Mouse (Mus musculus): Measurements from ENCODE around the gene Treml1.

Gene Treml1

DNA sequence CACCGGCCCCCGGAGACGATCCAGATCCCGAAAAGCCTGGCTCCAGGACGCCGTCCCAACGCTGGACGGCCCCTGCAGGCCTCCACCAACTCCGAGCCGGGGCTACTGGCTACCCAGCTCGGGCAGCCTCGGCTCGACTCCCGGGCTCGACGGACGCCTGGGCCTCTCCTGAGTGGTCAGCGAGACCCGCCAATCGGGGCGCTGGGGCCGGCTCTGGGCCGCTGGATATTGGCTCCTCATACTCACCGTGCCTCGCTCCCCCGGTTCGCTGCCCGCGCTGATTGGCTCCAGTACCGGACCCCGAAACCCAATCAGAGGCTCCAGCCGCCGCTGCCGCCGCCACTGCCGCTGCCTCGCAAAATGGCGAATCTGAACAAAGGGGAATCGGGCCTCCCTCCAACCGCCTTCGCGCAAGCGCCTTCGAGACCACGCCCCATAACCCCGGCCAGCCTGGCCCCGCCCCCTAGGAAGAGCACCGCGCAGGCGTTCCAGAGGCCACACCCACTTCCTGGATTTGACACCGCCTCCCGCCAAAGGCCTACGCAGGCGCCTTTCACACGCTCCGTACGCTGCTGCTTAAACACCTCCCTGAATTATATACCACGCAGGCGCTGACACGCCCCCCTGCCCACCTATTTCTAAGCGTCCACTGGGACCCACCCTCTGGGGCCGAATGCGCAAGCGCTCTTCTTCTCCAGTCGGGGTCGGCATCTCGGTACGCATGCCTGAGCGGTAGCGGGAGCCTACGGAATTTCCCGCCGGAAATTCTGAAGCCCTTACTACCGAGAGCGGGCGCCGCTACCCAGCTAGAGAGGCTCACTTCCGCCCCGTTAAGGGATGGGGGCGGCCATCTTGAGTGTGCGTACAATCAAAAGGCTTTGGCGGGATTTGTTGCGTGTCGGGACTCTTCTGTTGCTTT is 49.9 kb downstream of the Treml1 start, which contains the start of the genes Nfya and Oard1:
Nfya (minus strand) TSS at position 527 of the 919 bp plus-strand sequence.
Oard1 (plus strand) TSS at position 635 of the 919 bp plus-strand sequence.
- DNase-seq (ENCODE audit: low spot score): peak; percentile 100

DNA sequence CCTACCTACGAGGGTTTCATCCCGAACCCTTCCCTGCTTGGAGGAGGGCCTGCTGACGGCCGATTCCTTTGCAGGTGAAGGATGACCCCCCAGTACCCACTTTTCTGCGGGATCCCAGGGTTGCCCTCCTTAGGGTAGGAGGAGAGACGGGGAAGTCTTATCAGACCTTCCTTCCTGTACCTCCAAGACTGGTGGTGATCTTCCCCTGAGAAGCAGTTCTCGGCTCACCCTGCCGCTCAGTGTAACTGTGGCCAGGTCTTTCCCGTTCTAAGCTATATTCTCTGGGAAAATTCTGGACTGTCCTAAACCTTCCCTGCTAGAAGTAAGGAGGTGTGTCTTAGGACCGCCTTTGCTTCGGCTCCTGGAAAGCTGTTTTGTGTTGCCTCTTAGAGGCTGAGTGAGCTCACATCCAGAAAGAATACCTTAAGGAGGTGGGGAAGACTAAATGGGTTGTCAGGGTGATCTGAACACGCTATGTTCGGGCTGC is 50.6 kb downstream of the Treml1 start:
- DNase-seq (ENCODE audit: low spot score): no peak

DNA sequence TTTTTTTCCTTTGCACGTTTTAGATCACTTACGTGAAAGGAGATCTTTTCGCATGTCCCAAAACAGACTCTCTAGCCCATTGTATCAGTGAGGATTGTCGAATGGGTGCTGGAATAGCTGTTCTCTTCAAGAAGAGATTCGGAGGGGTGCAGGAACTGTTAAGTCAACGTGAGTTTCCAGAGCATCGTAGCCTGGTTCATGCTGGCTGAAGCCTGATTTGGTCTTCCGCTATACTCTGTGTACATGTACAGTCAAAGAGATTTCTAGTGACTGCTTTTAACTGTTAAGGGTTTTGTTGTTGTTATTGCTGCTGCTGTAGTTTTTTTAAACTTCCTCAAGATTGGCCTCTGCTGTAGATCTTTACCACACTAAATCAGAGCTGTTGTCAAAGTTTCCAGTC is 51.5 kb downstream of the Treml1 start:
- no peak for DNase-seq (ENCODE audit: low spot score)

DNA sequence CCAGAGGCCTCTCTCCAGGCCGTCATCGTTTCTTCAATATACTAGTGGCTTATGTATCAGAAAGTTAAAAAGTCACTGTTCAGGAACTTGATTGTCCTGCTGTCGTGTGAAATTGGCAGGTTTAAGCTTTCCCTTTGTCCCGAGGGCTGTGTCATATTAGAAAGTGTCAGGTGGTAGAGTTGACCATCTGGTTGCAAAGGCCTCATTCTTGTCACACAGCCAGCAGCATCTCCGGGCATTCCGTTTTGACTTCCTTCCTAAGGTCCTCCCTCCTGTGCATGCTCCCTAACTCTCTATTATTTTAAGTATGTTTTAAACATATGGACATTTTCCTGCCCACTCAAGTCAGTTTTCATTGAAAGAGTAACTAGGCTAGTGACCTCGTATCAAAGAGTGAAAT is 56.3 kb downstream of the Treml1 start:
- DNase-seq (ENCODE audit: low spot score): no peak
